Mouse (Mus musculus) megakaryocyte-erythroid progenitor cell, adult 5-6 weeks (primary cell): Measurements from ENCODE around the gene Gid4. TPM values are rescaled to one million over a fixed set of nuclear protein-coding genes. Genes with fewer than 3 reads are reported as not detected.

Experiments
- ATAC-seq: replicated peaks from 2 replicates; pipeline ENCODE4 v1.8.0; 2016; ENCODE audit warnings: mild to moderate bottlenecking, inconsistent platforms; ENCODE audit not compliant: severe bottlenecking, poor library complexity, low FRiP score, low TSS enrichment
- total RNA-seq, 2 experiments: library from RNA; stranded (forward) in 1 of 2; stranded (reverse) in 1 of 2; fragments of 200-1000, 215-1000 nt in 1 of 2; fragments of >200 nt in 1 of 2; fragmentation: Nextera tagmentation in 1 of 2; gene quantifications; 2 replicates each; pipeline ENCODE4 v1.2.3; 2014 to 2017

The Gid4 gene
- total RNA-seq, 2 experiments from 2014 or later = 27.4 to 32.4 TPM

GRCm38 (mm10) chr11:60495692-60496091 lies 78.7 kb downstream of the Gid4 start:
- no peak for ATAC-seq

Other genes starting within 250 kb of the Gid4 start
- gene Srebf1, start 194.6 kb upstream of the Gid4 start, total RNA-seq (2014; fragmentation: Nextera tagmentation) = 73.1 and 92.3 TPM in 2 replicates
- 32.3 and 80.9 TPM in 2 replicates for gene Srebf1, start 194.6 kb upstream of the Gid4 start, total RNA-seq (2017)
- 15.9 and 19.0 TPM in 2 replicates for gene Tom1l2, start 64.2 kb upstream of the Gid4 start, total RNA-seq (2014; fragmentation: Nextera tagmentation)
- 3.9 and 5.3 TPM in 2 replicates for gene Tom1l2, start 64.2 kb upstream of the Gid4 start, total RNA-seq (2017)
- gene Drc3, start 63.8 kb upstream of the Gid4 start, total RNA-seq (2014; fragmentation: Nextera tagmentation) = 0.68 TPM in 1 of 2 replicates, not detected in the other
- gene Drc3, start 63.8 kb upstream of the Gid4 start, total RNA-seq (2017) = 0.19 and 0.66 TPM in 2 replicates
- gene Atpaf2, start 1.3 kb downstream of the Gid4 start, total RNA-seq (2014; fragmentation: Nextera tagmentation) = 39.2 and 53.4 TPM in 2 replicates
- 64.5 and 114 TPM in 2 replicates for gene Atpaf2, start 1.3 kb downstream of the Gid4 start, total RNA-seq (2017)
- gene Drg2, start 37.4 kb downstream of the Gid4 start, total RNA-seq (2014; fragmentation: Nextera tagmentation) = 50.2 and 65.2 TPM in 2 replicates
- 91.0 and 109 TPM in 2 replicates for gene Drg2, start 37.4 kb downstream of the Gid4 start, total RNA-seq (2017)
- gene Myo15, start 52.2 kb downstream of the Gid4 start, total RNA-seq (2014; fragmentation: Nextera tagmentation) = 0.17 TPM in 1 of 2 replicates, not detected in the other
- 0.19 TPM in 1 of 2 replicates, not detected in the other for gene Myo15, start 52.2 kb downstream of the Gid4 start, total RNA-seq (2017)
- 33.5 and 37.7 TPM in 2 replicates for gene Alkbh5, start 119.2 kb downstream of the Gid4 start, total RNA-seq (2014; fragmentation: Nextera tagmentation)
- 25.4 and 28.1 TPM in 2 replicates for gene Alkbh5, start 119.2 kb downstream of the Gid4 start, total RNA-seq (2017)